Mouse (Mus musculus) myocyte (in vitro differentiated cells): ENCODE measurements around the gene Rab44.

Experiments
- CEBPB ChIP-seq: IDR thresholded peaks from 2 replicates; pipeline ENCODE4 v1.6.1; 2011; ENCODE audit warnings: mild to moderate bottlenecking, moderate library complexity; ENCODE audit not compliant: poor library complexity, insufficient read depth, severe bottlenecking
- E2F4 ChIP-seq: IDR thresholded peaks from one replicate; pipeline ENCODE4 v1.6.1; 2011; ENCODE audit warnings: mild to moderate bottlenecking, control low read depth, moderate library complexity; ENCODE audit not compliant: insufficient read depth
- MAX ChIP-seq: IDR thresholded peaks from one replicate; pipeline ENCODE4 v1.6.1; 2011; ENCODE audit warnings: low read depth, mild to moderate bottlenecking, control low read depth
- MYOD1 ChIP-seq, 3 experiments: IDR thresholded peaks; one replicate each; pipeline ENCODE4 v1.6.1; 2011; ENCODE audit warnings: control low read depth in 2 of 3, low read depth in 2 of 3, mild to moderate bottlenecking in 2 of 3, moderate library complexity in 1 of 3; ENCODE audit not compliant: insufficient read length in 2 of 3, control insufficient read depth in 1 of 3
- MYOG ChIP-seq, 3 experiments: IDR thresholded peaks; one replicate each; pipeline ENCODE4 v1.6.1; 2011; ENCODE audit warnings: control low read depth in 2 of 3, low read depth in 2 of 3, mild to moderate bottlenecking in 2 of 3; ENCODE audit not compliant: insufficient read length in 2 of 3, control insufficient read depth in 1 of 3, insufficient read depth in 1 of 3
- POLR2A ChIP-seq: IDR thresholded peaks from one replicate; pipeline ENCODE4 v1.6.1; 2011; ENCODE audit warnings: low read depth, mild to moderate bottlenecking, control low read depth, moderate library complexity; ENCODE audit not compliant: insufficient read length
- POLR2AphosphoS2 ChIP-seq: IDR thresholded peaks from one replicate; pipeline ENCODE4 v1.6.1; 2011; ENCODE audit warnings: low read depth, control low read depth; ENCODE audit not compliant: insufficient read length
- REST ChIP-seq: IDR thresholded peaks from one replicate; pipeline ENCODE4 v1.6.1; 2011; ENCODE audit warnings: mild to moderate bottlenecking, control low read depth, moderate library complexity; ENCODE audit not compliant: insufficient read depth, insufficient read length
- SRF ChIP-seq: IDR thresholded peaks from one replicate; pipeline ENCODE4 v1.6.1; 2011; ENCODE audit warnings: low read depth; ENCODE audit not compliant: control insufficient read depth, insufficient read length
- TCF12 ChIP-seq: IDR thresholded peaks from one replicate; pipeline ENCODE4 v1.6.1; 2011; ENCODE audit warnings: mild to moderate bottlenecking, control low read depth; ENCODE audit not compliant: poor library complexity, insufficient read depth, severe bottlenecking
- TCF3 ChIP-seq: IDR thresholded peaks from one replicate; pipeline ENCODE4 v1.6.1; 2011; ENCODE audit warnings: low read depth, control low read depth; ENCODE audit not compliant: insufficient read length
- USF1 ChIP-seq: IDR thresholded peaks from one replicate; pipeline ENCODE4 v1.6.1; 2011; ENCODE audit warnings: low read depth, mild to moderate bottlenecking, control low read depth, moderate library complexity

GRCm38 (mm10) chr17:29090776-29091175 is 23.2 kb upstream of the Rab44 start, which contains the start of gene Cdkn1a:
- TF ChIP-seq POLR2A (no peak), TCF3 (no peak), CEBPB (no peak), POLR2AphosphoS2 (no peak), USF1 (no peak), MAX (no peak), TCF12 (no peak), E2F4 (no peak), MYOD1 (IDR thresholded peaks at IDR 0.05; ENCODE audit: control insufficient read depth in 1 of 3, insufficient read length in 2 of 3, low read depth in 2 of 3) (no peak), REST (no peak), SRF (no peak), MYOG (IDR thresholded peaks at IDR 0.05; ENCODE audit: control insufficient read depth in 1 of 3, insufficient read depth in 1 of 3, insufficient read length in 2 of 3, low read depth in 2 of 3) (no peak)
